Mouse (Mus musculus) brain, embryonic 14.5 days (tissue): ENCODE measurements at regions not wholly inside any gene's neighbourhood (a gene's known extent, or its start where the extent isn't known, plus 50 kb on each side); places are given as distances from the start of the nearest gene placed in this dataset.

Experiments
- CTCF ChIP-seq: fragments of 200-500 bp; IDR thresholded peaks from 2 replicates; pipeline ENCODE4 v1.5.1; 2012; ENCODE audit warnings: inconsistent platforms, mild to moderate bottlenecking, moderate library complexity, borderline replicate concordance; ENCODE audit not compliant: insufficient read depth, insufficient read length; ENCODE audit errors: extremely low read depth
- POLR2A ChIP-seq: fragments of 200-500 bp; IDR thresholded peaks from 2 replicates; pipeline ENCODE4 v1.6.1; 2012; ENCODE audit warnings: mild to moderate bottlenecking, inconsistent platforms, borderline replicate concordance; ENCODE audit not compliant: poor library complexity, insufficient read depth, insufficient read length, severe bottlenecking; ENCODE audit errors: extremely low read depth

- TF ChIP-seq POLR2A (no peak), CTCF (no peak)
Measured at GRCm38 (mm10) chr3:49504581-49504980, 252.5 kb downstream of the Pcdh18 start.
